8 mouse cellular contexts compared by ENCODE assay signal in genomic region chr8:10402606-10403005, GRCm38 (mm10).
DNase-seq lines count a peak whose midpoint lies in the region.

No protein-coding gene starts in this region.

- DNase-seq in gastrocnemius, adult 18-20 months (ENCODE audit: low spot score): peak; percentile 53
- DNase-seq in gastrocnemius, postnatal 36 days: no peak
- peak; percentile 57 for DNase-seq in thymus, postnatal 0 days (ENCODE audit: low spot score)
- no peak for DNase-seq in thymus, postnatal 25 days
- DNase-seq in embryo, embryonic 11.5 days (ENCODE audit: low read depth, low spot score): peak; percentile 65
- DNase-seq in kidney, postnatal 4 days: peak; percentile 33
- DNase-seq in naive thymus-derived CD4-positive, alpha-beta T cell, adult 2 months (ENCODE audit: low read depth): peak; percentile 68
- no peak for DNase-seq in gastrocnemius, postnatal 4 days (ENCODE audit: low spot score in 2 of 2)

- intact Hi-C loops in gastrocnemius, postnatal 36 days (cut with DNase I): loop anchor here (5.0 kb wide), 2 partner anchors 170 to 360 kb away; no protein-coding TSS in a partner anchor

Comparison
In these comparisons a context has a peak if more than half of its experiments do, and no peak if none do; other contexts are left out.
1. DNase-seq: peak in gastrocnemius, adult 18-20 months (single experiment), thymus, postnatal 0 days (single experiment), embryo, embryonic 11.5 days (single experiment), kidney, postnatal 4 days (2 of 2) and naive thymus-derived CD4-positive, alpha-beta T cell, adult 2 months (single experiment); none in gastrocnemius, postnatal 36 days (0 of 2), thymus, postnatal 25 days (single experiment) and gastrocnemius, postnatal 4 days (0 of 2).